Mouse (Mus musculus) liver, embryonic 15.5 days (tissue): ENCODE measurements around the gene Srebf2. TPM values are rescaled to one million over a fixed set of nuclear protein-coding genes. Genes with fewer than 3 reads are reported as not detected.
A peak's percentile ranks its signal among the peaks of the same experiment; 100 is the strongest.
"Not testable (repeated sequence)": the region's sequence is repeated elsewhere in the genome, so short reads cannot be mapped to it uniquely, and the experiment has no call there.

Experiments used
- ATAC-seq: fragments of 200-750 bp; cut with Nextera tagmentation; 2 replicates; pipeline ENCODE4 v1.8.0; 2017; ENCODE audit warnings: moderate number of reproducible peaks, mild to moderate bottlenecking, moderate library complexity; ENCODE audit not compliant: insufficient read depth
- H3K27ac ChIP-seq: fragments of 300-500 bp; sonication (generic); replicated peaks from 2 replicates; pipeline ENCODE4 v1.5.1; 2015; ENCODE audit warnings: mild to moderate bottlenecking, inconsistent platforms
- H3K27me3 ChIP-seq: fragments of 300-500 bp; sonication (generic); 2 replicates; pipeline ENCODE4 v1.6.1; 2015; ENCODE audit warnings: mild to moderate bottlenecking, inconsistent platforms
- H3K36me3 ChIP-seq: fragments of 300-500 bp; sonication (generic); replicated peaks from 2 replicates; pipeline ENCODE4 v1.6.1; 2015; ENCODE audit warnings: moderate library complexity, mild to moderate bottlenecking, inconsistent platforms
- H3K4me1 ChIP-seq: fragments of 300-500 bp; sonication (generic); replicated peaks from 2 replicates; pipeline ENCODE4 v1.6.1; 2015; ENCODE audit warnings: inconsistent platforms
- H3K4me2 ChIP-seq: fragments of 300-500 bp; sonication (generic); 2 replicates; pipeline ENCODE4 v1.6.1; 2015; ENCODE audit warnings: moderate library complexity, mild to moderate bottlenecking, inconsistent platforms
- H3K4me3 ChIP-seq: fragments of 300-500 bp; sonication (generic); replicated peaks from 2 replicates; pipeline ENCODE4 v1.5.1; 2015; ENCODE audit warnings: mild to moderate bottlenecking, inconsistent platforms
- H3K9ac ChIP-seq: fragments of 300-500 bp; sonication (generic); 2 replicates; pipeline ENCODE4 v1.6.1; 2015; ENCODE audit warnings: moderate library complexity, mild to moderate bottlenecking, inconsistent platforms
- H3K9me3 ChIP-seq: fragments of 300-500 bp; sonication (generic); replicated peaks from 2 replicates; pipeline ENCODE4 v1.6.1; 2016; ENCODE audit warnings: inconsistent platforms
- WGBS: fragments of 180-500 bp; shearing (Covaris S2); methylation state at CpG from one replicate; pipeline ENCODE4 v1.1.7; 2015; ENCODE audit warnings: mixed read lengths; ENCODE audit not compliant: insufficient replicate concordance; 5-methylcytosine and 5-hydroxymethylcytosine counted together
- polyA plus RNA-seq: library from polyadenylated mRNA; unstranded; fragments of >200 nt; fragmentation: Nextera tagmentation; extraction: Ambion mirVana; gene quantifications from 2 replicates; pipeline ENCODE4 v1.2.1, GENCODE M21; 2015

The Srebf2 gene
- 53.6 and 61.3 TPM in 2 replicates for polyA plus RNA-seq

- WGBS: under 1% methylated on average over 78 of the region's 79 CpGs
- H3K4me1 ChIP-seq: peaks cover 70% of the 10 kb centered on the region
- no peaks in the 10 kb centered on the region for H3K27me3 ChIP-seq
- H3K4me2 ChIP-seq: peak within 1 kb of the TSS; percentile 86
- H3K27ac ChIP-seq: peak within 1 kb of the TSS; percentile 90
- H3K36me3 ChIP-seq: 0 out of 2 replicates have a peak, but pooled peaks cover 5% of the 10 kb centered on the region
- H3K9me3 ChIP-seq: no peaks in the 10 kb centered on the region
- H3K4me3 ChIP-seq: peak within 1 kb of the TSS; percentile 87
- peak; percentile 92 for ATAC-seq
- H3K9ac ChIP-seq: peak within 1 kb of the TSS; percentile 96
Observed at GRCm38 (mm10) chr15:82146770-82147610, at the start of gene Srebf2. Srebf2 (plus strand) TSS chr15:82147181.

- Histone ChIP-seq H3K27me3 (peaks cover 8% of the 10 kb centered on the region; the same call in 1 of the 2 replicates), H3K9me3 (no peaks in the 10 kb centered on the region), H3K27ac (no peak overlapping the region), H3K4me1 (no peaks in the 10 kb centered on the region), H3K36me3 (no peaks in the 10 kb centered on the region), H3K4me2 (no peak overlapping the region), H3K4me3 (no peak overlapping the region), H3K9ac (no peak overlapping the region)
- WGBS: 20% methylated on average over 8 of the region's 8 CpGs
- no peak for ATAC-seq
Observed at GRCm38 (mm10) chr15:82106953-82107555, 39.9 kb upstream of the Srebf2 start.

GRCm38 (mm10) chr15:82120544-82120943 is 26.4 kb upstream of the Srebf2 start:
- Histone ChIP-seq H3K9me3 (no peaks in the 10 kb centered on the region), H3K4me3 (no peak overlapping the region), H3K4me2 (no peak overlapping the region), H3K27me3 (peaks cover 22% of the 10 kb centered on the region), H3K9ac (no peak overlapping the region), H3K4me1 (no peaks in the 10 kb centered on the region), H3K27ac (no peak overlapping the region), H3K36me3 (no peaks in the 10 kb centered on the region)
- WGBS: 69% methylated on average over 8 of the region's 8 CpGs
- no peak for ATAC-seq

GRCm38 (mm10) chr15:82126690-82127089 is 20.3 kb upstream of the Srebf2 start:
- Histone ChIP-seq H3K36me3 (peaks cover 11% of the 10 kb centered on the region), H3K4me2 (peak overlapping the region; percentile 99), H3K4me1 (peaks cover 33% of the 10 kb centered on the region), H3K9ac (peak overlapping the region; percentile 86; the same call in 1 of the 2 replicates)
- not testable (repeated sequence) for H3K27me3 ChIP-seq, H3K27ac ChIP-seq, H3K9me3 ChIP-seq, ATAC-seq, H3K4me3 ChIP-seq
- WGBS: 63% methylated on average over 4 of the region's 4 CpGs

- WGBS: under 1% methylated on average over 74 of the region's 74 CpGs
- peak; percentile 98 for ATAC-seq
- Histone ChIP-seq H3K4me1 (peaks cover 33% of the 10 kb centered on the region), H3K9ac (peak within 1 kb of the TSS; percentile 86), H3K36me3 (peaks cover 15% of the 10 kb centered on the region), H3K9me3 (no peaks in the 10 kb centered on the region), H3K4me3 (peak within 1 kb of the TSS; percentile 84), H3K4me2 (peak within 1 kb of the TSS; percentile 99), H3K27ac (peak within 1 kb of the TSS; percentile 81), H3K27me3 (0 out of 2 replicates have a peak, but pooled peaks cover 7% of the 10 kb centered on the region)
Observed at GRCm38 (mm10) chr15:82127426-82128374, 19.3 kb upstream of the Srebf2 start, which contains the start of gene Ccdc134. Ccdc134 (plus strand) TSS chr15:82127922.

DNA sequence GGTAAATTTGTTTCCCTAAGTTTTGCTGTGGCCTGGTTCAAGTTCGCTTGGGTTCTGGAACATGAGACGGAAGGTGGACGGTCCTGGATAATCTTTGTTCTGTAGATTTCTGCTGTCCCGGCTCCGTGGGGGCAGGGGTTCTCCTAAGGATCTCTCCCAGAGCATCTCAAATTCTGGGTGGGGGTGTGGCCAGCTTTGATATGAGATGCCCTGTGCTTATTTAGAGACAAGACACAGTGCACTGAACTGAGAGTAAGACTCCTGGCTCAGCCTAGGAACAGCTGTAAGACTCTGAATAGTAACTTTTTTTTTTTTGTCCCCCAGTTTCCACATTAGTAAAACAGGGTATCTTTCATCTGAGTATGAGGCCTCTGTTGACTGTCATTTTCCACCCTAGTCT is 18.6 kb upstream of the Srebf2 start:
- peak overlapping the region; percentile 81 for H3K27ac ChIP-seq

DNA sequence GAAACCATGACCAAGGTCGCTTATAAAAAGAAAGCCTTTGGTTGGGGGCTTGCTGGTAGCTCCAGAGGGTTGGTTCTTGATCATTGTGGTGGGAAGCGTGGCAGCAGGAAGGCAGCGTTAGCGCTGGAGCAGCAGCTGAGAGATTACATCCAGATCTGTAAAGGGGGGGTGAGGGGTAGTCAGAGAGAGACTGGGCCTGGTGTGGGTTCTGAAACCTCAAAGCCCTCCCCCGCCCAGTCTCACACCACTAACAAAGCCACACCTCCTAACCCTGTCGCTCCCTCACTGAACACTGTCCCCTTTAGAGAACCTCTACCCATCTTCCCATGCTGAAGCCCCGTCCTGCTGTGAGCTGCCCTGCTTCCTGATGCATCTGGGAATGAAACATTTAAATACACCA is 16.4 kb upstream of the Srebf2 start:
- ATAC-seq: no peak
- Histone ChIP-seq H3K27ac (no peak overlapping the region), H3K4me3 (no peak overlapping the region), H3K9ac (no peak overlapping the region), H3K4me1 (peaks cover 33% of the 10 kb centered on the region), H3K9me3 (no peaks in the 10 kb centered on the region), H3K4me2 (no peak overlapping the region), H3K36me3 (peaks cover 22% of the 10 kb centered on the region), H3K27me3 (no peaks in the 10 kb centered on the region)
- WGBS: 28% methylated on average over 7 of the region's 7 CpGs

More for the DNA sequence above, 18.6 kb upstream of the Srebf2 start:
- 4% methylated on average over 5 of the region's 5 CpGs for WGBS
- H3K9me3 ChIP-seq: no peaks in the 10 kb centered on the region
- 0 out of 2 replicates have a peak, but pooled peaks cover 7% of the 10 kb centered on the region for H3K27me3 ChIP-seq
- peaks cover 33% of the 10 kb centered on the region for H3K4me1 ChIP-seq
- ATAC-seq: peak; percentile 6; the same call in 1 of the 2 replicates
- H3K36me3 ChIP-seq: peaks cover 22% of the 10 kb centered on the region
- H3K9ac ChIP-seq: peak overlapping the region; percentile 86
- peak overlapping the region; percentile 84 for H3K4me3 ChIP-seq
- H3K4me2 ChIP-seq: peak overlapping the region; percentile 99

GRCm38 (mm10) chr15:82135372-82135771 is 11.6 kb upstream of the Srebf2 start:
- WGBS: 71% methylated on average over 4 of the region's 4 CpGs
- no peaks in the 10 kb centered on the region for H3K27me3 ChIP-seq
- no peak overlapping the region for H3K27ac ChIP-seq
- no peak overlapping the region for H3K9ac ChIP-seq
- no peak for ATAC-seq
- H3K4me2 ChIP-seq: no peak overlapping the region
- H3K4me1 ChIP-seq: peaks cover 10% of the 10 kb centered on the region
- no peak overlapping the region for H3K4me3 ChIP-seq
- H3K9me3 ChIP-seq: no peaks in the 10 kb centered on the region
- H3K36me3 ChIP-seq: peaks cover 22% of the 10 kb centered on the region

GRCm38 (mm10) chr15:82138565-82138964 is 8.4 kb upstream of the Srebf2 start:
- Histone ChIP-seq H3K36me3 (peaks cover 8% of the 10 kb centered on the region; the same call in 1 of the 2 replicates), H3K27me3 (no peaks in the 10 kb centered on the region), H3K4me2 (no peak overlapping the region), H3K9me3 (no peaks in the 10 kb centered on the region), H3K4me1 (peaks cover 8% of the 10 kb centered on the region; the same call in 1 of the 2 replicates), H3K4me3 (no peak overlapping the region), H3K9ac (no peak overlapping the region), H3K27ac (no peak overlapping the region)
- 32% methylated on average over 4 of the region's 4 CpGs for WGBS
- peak; percentile 52; the same call in 1 of the 2 replicates for ATAC-seq

GRCm38 (mm10) chr15:82139196-82139595 is 7.8 kb upstream of the Srebf2 start:
- Histone ChIP-seq H3K4me1 (peaks cover 14% of the 10 kb centered on the region), H3K36me3 (peaks cover 8% of the 10 kb centered on the region; the same call in 1 of the 2 replicates), H3K4me2 (no peak overlapping the region), H3K27ac (no peak overlapping the region), H3K9me3 (no peaks in the 10 kb centered on the region), H3K27me3 (no peaks in the 10 kb centered on the region), H3K4me3 (no peak overlapping the region), H3K9ac (no peak overlapping the region)
- ATAC-seq: no peak
- WGBS: 83% methylated on average over 8 of the region's 8 CpGs
